Mouse (Mus musculus): ENCODE measurements around the gene Cfb.

The Cfb gene

DNA sequence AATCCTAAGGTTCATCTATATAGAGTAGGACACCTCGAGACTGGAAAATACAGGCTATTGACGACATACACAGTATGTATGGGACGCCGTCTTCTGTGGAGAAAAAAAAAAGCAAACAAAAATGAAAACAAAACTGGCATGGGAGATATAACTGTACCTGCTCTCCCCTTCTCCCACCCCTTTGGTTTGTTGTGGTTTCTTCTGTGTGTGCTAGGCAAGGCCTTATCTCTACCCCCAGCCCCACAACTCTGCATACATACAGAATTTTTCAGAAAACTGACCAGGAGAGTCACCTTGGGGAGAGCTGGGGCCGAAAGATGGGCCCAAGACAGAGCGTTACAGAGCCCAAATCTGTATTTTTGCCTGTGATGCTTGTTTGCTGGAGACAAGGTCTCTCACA, 22.4 kb upstream of the Cfb start:
- DNase-seq (ENCODE audit: low read depth, low spot score) = no peak

- no peak for DNase-seq (ENCODE audit: low read depth, low spot score)
Observed at GRCm38 (mm10) chr17:34883332-34883731, 21.0 kb upstream of the Cfb start.

DNA sequence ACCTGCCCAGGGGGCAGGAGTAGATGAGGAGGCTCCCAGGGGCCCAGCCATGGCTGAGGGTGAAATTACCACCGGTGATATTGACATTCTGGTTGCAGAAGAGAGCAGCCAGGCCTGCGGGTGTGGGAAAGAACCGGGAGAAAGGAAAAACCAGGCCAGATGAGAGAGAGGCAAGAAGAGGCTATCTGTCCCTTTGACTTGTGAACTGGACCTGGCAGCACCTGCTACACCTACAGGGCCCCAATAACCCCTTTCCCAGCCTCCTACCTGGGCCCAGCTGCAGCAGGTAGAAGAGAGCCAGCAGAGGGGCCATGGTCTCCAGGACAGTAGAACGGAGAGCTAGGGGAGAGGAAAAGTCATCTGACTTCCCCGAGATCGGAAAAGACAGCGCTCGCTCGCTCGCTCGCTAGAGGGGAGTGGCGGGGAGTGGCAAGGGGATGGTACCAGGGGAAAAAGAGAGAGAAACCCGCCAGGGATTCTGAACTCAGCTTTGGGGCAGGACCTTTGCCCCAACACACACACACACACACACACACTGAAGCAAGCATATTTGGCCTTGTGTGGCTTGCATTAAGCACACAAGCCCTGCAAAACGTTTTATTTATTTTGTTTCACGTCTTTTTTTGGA, 19.5 kb upstream of the Cfb start, which contains the start of gene Gm20547:
Gene Gm20547, minus strand, starts transcription at position 360 of the 628 bp plus-strand sequence.
- DNase-seq (ENCODE audit: low read depth, low spot score) = no peak

- DNase-seq (ENCODE audit: low read depth, low spot score) = no peak
Observed at GRCm38 (mm10) chr17:34881166-34881565, 18.8 kb upstream of the Cfb start.

DNA sequence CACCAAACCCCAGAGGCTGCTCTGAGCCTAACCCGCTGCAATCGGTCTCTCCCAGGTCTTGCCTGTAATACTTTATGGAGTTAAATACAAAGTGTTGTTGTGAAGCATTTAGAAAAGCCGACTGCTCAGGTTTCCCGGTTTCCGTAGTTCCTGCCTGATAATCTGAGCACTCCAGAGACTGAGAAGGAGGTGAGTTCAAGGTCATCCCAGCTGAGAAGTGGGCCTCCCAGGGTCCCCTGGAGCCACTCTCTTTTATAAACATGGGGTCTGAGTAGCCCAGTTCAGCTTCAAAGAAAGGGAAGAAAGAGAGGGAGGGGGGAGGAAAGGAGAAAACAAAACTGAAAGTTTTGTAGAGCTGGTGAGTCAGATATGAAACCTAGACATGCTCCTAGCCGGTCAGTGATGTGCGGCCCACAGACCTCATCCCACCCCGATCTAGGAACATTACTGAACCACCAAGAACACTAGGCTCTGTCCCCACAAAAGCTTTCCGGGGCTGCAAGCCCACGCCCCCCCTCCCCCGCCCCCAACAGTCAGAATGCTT, 17.1 kb upstream of the Cfb start, which contains the start of gene Zbtb12:
Gene Zbtb12, plus strand, starts transcription at position 148 of the 544 bp plus-strand sequence.
- peak; percentile 32 for DNase-seq (ENCODE audit: low read depth, low spot score)

DNA sequence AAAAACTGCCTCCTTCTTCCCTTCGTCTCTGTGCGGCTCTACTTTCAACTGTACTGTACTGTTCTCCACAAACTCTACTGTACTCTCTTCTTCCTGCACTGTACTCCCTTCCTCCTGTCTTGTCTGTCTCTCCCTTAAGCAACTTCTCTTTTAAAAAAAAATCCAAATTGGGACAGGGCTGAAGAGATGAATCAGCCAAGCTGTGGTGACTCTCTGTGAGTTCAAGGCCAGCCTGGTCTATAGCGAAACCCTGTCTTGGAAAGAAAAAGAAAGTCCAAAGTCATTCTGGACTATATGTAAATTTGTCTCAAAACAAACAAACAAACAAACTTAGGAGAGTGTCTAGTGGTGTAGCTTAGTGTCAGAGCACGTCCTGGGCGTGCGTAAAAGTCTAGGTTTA, 12.0 kb upstream of the Cfb start:
- no peak for DNase-seq (ENCODE audit: low read depth, low spot score)

GRCm38 (mm10) chr17:34865981-34866380, 3.7 kb upstream of the Cfb start:
- no peak for DNase-seq (ENCODE audit: low read depth, low spot score)

DNA sequence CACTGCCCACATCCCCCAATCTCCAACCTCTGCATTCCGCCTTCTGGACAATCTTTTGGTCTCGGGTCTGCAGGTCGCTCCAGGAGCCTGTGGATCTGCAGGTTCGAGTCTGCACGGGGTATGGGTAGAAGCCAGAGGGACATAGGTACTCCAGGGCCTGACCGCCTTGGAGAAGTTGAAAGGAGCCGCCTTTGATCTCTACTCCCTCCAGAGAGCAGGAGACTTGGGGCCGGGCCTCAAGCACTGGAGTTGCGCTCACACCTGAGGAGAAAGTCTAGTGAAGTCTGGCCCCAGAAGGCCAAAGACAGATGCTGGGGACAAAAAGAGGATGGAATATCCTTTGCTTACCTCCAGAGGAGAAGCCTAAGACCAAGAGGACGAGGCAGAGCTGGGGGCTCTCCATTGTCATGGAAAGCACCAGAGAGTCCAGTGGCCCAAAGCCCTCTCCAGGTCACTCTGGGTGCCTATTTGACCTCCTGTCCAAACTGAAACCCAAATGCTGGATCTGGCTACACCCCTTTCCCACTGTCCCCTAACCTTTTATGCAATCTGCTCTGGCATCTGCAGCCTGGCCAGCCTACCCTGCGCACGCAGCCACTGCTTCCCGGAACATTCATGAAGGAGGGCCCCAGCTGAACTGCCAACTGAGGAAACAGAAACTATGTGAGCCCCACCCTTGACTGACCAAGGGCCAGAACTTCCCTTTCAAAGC, 458 bp downstream of the Cfb start:
- DNase-seq (ENCODE audit: low read depth, low spot score) = no peak

DNA sequence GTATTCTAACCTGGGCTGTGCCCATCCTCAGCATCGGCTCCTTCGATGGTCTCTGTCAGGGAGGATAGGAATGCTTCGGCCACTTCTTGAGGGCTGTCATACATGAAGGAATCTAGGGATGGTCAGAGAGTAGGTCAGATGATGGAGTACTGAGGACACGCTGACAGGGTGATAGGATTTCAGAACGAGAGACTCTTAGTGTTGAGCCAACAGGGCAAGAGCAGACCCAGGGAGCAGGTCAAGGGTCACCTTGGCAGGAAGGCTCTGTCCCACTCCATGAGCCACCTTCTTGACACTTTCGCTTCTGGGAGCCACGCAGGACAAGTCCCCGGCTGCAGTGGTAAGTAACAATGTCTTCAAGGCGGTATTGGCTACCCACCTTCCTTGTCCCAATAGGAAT, 1.8 kb downstream of the Cfb start:
- no peak for DNase-seq (ENCODE audit: low read depth, low spot score)

DNA sequence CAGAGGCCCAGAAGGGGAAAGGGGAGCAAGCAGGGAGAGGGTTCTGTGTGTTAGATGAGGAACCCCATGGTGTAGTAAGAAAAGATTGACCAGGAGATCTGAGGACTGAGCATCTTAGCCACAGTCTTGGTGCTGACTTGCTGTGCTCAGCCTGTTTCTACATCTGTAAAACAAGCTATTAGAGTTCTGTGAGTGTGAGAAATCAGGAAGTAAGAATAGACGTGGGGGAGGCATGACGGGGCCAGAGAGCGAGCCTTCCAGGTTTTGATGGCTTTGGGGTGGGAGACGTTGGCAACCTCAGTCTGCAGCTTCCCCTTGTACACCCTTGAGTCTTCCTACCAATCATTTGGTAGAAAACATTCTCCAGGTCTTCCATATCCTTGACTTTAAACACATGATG, 3.6 kb downstream of the Cfb start:
- no peak for DNase-seq (ENCODE audit: low read depth, low spot score)

DNA sequence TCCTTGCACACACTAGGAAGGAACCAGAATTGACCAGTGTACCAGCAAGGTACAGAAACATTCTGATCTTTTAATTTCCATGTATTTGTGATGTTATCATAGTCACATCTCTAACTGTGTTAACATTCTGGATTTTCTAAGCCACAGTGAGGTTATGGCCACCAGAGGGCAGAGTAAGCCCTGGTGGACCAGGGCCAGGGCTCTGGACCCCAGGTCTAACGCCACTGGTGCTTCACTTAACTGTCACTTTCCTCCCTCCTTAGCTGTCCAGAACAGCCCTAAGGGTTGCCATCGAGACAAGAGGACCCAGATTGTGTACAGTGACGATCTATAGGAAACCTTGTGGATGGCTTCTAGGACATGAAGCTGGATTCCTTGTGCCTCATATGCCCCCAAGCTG, 6.5 kb downstream of the Cfb start:
- peak; percentile 57 for DNase-seq (ENCODE audit: low read depth, low spot score)

- no peak for DNase-seq (ENCODE audit: low read depth, low spot score)
Observed at GRCm38 (mm10) chr17:34854761-34855160, 7.6 kb downstream of the Cfb start.

DNA sequence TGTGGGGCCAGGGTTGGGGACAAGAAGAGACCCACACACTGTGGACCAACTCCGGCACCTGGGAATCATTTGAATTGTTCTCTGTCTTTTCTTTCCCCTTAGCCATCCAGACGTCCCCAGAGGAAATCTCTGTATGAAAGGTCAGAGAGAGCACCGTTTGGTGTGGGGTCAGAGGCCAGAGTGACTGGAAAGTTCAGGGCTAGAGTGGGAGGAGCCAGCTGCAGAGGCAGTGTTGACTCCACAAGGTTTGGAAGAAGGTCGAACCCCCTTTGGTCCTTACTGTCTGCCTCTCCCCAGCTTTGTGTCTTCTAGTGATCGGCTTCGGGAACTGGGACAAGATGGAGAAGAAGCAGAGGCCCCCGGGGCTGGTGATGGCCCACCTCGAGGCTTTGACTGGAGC, 8.8 kb downstream of the Cfb start:
- no peak for DNase-seq (ENCODE audit: low read depth, low spot score)

GRCm38 (mm10) chr17:34850517-34851125, 11.7 kb downstream of the Cfb start:
- DNase-seq (ENCODE audit: low read depth, low spot score) = peak; percentile 61

DNA sequence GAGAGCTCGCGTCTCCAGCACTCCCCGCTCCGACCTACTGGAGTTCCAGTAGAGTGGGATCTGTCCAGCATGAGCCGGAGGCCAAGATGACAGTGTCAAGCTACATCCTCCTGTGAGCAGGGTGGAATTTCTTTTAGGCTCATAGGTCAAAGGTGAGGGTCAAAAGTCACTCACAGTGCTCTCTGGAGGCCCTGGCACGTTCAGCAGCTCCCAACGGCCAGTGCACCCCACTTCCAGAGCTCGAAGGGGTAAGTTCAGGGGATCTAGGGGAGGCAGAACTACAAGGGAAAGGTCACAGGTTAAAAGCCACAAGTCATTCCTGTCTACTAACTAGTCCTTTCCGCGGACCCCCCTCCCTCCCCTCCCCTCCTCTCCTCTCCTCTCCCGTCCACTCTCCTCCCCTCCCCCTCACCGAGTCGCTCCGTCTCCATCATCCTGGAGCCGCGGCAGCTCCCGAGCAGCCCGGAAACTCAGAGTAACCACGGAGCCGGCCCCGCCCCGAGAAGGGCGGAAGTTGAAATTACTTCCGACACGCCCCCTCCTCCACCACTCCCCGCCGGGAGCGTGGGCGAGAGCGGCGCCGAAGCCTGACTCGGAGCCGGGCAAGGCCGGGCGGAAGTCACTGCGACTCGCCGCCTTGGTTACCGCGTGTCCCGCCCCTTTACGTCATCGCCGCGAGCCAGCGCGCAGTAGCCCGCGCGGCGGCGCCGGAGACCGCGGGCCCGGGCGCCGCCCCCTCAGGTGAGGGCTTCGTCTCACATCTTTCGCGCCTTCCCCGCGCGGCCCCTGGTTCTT, 12.4 kb downstream of the Cfb start, which contains the start of the genes Skiv2l and Nelfe:
Gene Skiv2l, minus strand, starts transcription at position 489 of the 795 bp plus-strand sequence.
Gene Nelfe, plus strand, starts transcription at position 670 of the 795 bp plus-strand sequence.
- DNase-seq (ENCODE audit: low read depth, low spot score) = peak; percentile 99

DNA sequence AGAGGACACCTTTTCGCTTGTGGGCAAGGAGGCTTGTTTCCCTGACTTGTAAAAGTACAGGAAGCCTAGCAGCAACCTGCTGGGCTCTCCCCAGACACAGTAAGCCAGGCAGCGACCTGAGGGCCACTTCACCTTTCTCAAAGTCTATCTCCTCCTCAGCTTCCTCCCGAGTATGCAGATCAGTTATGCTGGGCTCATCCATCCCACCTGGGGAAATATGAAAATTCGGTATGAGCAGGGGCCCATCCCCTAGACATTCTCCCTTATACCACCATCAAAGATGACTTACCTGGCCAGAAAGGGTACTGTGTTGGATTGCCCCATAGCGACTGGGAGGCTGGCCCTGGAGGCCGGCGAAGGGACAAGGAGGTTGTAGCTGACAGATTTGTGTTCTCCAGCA, 14.7 kb downstream of the Cfb start:
- no peak for DNase-seq (ENCODE audit: low read depth, low spot score)

GRCm38 (mm10) chr17:34847192-34847591, 15.1 kb downstream of the Cfb start:
- DNase-seq (ENCODE audit: low read depth, low spot score) = no peak

GRCm38 (mm10) chr17:34844884-34845283, 17.4 kb downstream of the Cfb start:
- DNase-seq (ENCODE audit: low read depth, low spot score) = no peak

DNA sequence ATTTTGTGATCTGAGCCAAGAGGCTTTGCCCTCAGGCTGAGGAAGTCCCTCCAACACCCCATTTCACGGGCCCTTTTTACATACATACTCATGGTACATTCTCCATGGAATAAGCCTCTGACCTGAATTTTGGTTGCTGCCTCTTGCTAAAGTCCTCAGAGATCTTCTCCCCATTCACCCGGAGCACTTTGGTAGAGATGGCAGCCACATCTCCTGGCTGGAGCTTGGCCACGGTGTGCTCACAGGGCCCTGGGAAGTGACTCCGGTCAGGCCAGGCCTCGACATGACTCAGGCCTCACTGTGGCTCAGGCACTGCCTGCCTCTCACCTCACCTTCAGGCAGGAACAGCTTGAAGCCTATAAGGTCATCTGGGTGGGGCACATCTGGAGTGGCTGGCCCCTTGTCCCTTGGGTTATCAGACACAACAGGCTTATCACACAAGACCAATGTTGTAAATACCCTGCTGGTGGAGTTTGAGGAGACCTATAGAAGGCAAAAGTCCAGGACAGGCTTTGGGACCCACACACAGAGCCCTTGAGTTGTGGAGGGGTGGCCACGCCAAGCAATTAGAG, 21.5 kb downstream of the Cfb start:
- DNase-seq (ENCODE audit: low read depth, low spot score) = no peak

- DNase-seq (ENCODE audit: low read depth, low spot score) = no peak
Observed at GRCm38 (mm10) chr17:34838785-34839184, 23.5 kb downstream of the Cfb start.

All from A20 (cell line).